Mouse (Mus musculus): ENCODE data around the gene Slc35b1. TPM values are rescaled to one million over a fixed set of nuclear protein-coding genes. Genes with fewer than 3 reads are reported as not detected.

The Slc35b1 gene
- polyA plus RNA-seq, 1 experiment = 78.3 TPM

DNA sequence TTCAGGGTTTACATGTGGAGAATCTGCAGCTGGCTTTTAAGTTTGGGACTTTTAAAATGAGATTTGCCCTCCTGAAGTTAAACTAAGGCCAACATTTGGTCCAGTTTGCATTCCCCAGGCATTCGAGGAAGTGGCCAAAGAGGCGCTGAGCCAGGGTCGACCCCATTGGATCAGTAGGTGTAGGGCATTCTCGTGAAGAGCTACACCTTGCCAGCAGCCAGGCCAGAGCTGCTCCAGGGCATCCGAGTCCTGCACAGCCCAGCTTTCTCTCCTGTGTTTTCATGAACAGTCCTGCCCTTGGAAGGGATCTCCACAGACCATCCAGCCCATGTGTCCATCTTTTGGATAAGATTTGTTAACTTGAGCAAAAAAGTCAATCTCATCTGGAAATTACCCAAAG, 20.1 kb upstream of the Slc35b1 start:
- no peak for DNase-seq (ENCODE audit: extremely low spot score in 1 of 2, low spot score in 1 of 2)

DNA sequence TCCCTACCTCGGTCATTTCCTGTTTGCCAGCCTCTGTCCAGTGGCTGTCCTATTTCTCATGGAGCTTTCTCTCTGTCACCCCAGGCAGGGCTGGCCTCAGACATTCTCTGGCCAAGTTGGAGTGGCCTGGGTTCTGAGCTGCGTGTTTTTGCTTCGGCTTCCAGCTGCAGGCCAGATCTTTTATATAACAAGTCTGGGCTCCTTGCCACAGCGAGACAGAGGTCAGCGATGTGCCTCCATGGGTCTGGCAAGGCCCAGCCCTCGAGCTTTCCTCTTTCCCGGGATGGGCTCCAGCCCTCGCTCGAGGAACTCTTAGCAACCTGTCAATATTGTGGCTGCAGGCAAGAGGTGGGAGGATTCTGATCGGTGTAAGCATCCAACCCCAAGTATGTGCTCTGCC, 18.9 kb upstream of the Slc35b1 start:
- peak; percentile 47 to 72 for DNase-seq (ENCODE audit: extremely low spot score in 1 of 2, low spot score in 1 of 2)

DNA sequence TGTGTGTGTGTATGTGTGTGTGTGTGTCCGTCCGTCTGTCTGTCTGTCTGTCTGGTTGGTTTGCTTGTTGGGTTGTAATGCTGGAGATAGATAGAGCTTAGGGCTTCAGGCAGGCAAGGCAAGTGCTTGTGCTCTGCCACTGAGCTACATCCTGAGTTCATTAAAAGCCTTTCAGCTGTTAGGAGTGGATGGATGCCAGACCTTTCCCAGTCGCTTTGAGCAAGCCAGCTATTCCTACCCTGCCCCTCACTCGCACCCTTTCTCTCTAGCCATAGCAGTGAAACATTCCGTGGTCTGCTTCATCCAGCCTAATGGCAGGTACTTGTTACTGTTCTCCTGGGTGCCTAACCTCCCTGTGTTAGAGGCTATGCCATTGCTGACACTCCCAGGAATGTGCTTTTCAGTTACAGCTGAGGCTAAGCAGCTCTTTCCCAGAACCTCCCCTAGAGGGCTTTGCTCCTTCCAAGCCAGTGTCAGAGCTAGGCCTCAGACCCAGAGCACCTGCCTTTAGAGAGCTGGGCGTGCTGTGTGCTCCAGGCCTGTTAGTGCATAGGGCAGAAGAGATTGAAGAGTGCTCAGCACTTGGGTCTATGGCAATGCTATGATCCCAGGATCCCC, 18.1 kb upstream of the Slc35b1 start:
- no peak for DNase-seq (ENCODE audit: extremely low spot score in 1 of 2, low spot score in 1 of 2)

DNA sequence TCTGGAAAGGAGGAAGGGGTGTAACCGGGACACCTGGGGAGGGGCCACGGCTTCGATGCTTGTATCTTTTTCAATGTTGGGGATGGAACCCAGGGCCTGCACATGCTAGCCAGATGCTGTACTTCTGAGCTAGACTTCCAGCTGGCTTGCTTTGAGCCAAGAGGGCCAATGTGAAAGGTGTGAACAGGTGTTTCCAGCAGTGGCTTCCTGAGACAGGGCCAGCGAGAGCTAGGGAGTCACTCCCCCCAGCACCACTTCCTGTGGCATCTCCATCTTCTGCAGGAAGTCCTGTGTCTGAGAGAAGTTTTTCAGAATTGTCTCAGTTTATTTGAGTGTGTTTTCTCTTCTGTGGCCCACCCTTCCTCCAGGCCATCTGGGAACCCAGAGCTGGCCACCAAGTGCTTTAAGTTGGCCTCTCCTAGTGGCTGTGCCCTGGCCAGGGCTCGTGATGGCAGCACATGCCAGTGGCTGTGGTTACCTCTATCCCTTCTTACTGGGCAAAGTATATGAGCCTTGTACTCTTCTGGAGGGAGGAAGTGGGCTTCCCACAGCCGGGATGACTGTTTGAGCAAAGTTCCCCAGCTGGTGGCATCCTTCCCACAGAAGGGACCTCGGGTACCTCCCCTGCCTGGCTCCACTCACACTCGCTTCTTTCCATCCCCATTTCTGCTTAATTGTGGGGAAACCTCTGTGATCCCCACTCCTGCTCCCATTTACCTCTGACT, 17.3 kb upstream of the Slc35b1 start:
- DNase-seq (ENCODE audit: extremely low spot score in 1 of 2, low spot score in 1 of 2) = no peak

DNA sequence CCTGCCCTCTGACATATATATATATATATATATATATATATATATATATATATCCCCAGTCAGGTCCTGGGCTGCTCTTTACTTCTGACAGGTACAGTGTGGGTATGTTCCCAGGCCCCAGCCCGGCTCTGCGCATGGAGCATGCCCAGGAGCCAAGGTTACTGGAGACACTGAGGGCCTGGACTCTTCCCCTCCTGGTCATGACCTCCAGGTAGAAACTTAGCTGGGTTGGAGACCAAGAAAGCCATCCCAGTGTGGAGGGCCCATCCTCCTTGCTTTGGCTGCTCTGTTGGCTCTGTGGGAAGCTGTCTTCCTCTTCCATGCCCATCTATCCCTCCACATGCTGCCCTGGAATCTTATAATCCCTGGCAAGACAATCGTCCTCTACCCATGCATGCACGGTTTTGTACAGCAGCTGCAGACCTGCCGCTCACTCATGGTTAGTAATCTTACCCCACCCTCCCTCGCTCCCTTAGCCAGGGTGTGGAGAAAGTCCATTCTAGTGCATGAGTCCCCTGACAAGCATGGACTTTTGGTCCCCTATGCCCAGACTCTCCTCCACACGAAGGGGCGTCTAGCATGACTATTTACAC, 16.2 kb upstream of the Slc35b1 start:
- DNase-seq (ENCODE audit: extremely low spot score in 1 of 2, low spot score in 1 of 2) = no peak

DNA sequence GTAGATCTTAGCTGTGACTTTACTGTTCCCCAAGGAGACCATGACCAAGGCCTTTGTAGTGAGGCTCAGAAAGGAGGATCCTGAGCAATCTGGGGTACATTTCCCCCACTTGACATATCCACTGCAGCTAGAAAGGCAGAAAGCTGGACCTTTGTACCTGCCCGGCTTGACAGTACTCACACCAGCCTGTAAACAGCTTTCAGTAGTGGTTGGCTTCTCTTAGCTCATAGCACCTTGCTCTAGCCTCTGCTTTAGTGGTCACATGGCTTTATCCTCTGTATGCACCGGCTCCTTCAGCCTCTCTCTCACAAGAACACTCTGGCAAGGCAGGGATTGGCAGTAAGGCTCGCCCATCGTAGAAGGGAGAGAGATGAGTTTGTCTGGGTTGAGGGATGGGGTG, 15.6 kb upstream of the Slc35b1 start:
- DNase-seq (ENCODE audit: extremely low spot score in 1 of 2, low spot score in 1 of 2) = no peak

DNA sequence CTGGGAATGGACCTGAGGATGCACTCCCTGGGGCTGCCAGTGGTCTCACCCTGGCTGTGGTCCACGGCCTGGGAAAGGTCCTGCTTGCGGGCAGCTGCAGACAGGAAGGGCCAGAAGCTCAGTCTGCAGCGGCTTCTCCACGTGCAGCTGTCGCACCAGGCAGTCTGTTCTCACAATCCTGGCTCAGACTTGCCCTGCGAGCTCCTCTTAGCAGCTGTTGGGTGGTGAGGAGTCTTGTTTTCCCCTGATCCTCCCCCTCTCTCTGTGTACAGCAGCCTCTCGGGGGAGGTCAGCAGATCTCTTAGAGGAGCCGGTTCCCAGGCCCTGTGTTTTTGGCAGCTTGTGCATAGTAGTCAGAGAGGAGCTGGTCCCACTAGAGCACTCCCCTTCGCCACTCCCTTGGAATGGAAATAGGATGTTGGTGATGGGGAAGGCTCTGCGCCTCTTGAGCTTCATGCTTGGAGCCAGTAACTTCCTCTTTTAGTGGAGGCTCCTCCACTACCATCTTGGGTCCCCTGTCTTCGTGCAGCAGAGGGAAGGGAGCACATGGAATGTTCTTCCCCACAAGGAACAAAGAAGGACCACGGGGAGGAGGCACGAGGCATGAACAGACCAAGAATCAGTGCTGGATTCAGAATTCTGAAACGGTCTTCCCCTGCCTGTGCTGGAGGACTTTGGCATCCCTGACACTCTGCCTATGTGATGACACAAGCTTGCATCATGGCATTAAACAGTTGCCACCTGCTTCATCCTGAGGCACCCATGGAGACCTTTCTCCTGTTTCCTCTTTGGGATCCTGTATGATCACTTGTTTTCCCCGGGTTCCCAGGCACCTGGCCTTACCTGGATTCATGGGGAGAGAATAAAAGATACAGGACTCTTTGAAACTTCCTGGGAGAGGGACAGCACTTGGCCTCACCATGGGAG, 14.3 kb upstream of the Slc35b1 start:
- no peak for DNase-seq (ENCODE audit: extremely low spot score in 1 of 2, low spot score in 1 of 2)

DNA sequence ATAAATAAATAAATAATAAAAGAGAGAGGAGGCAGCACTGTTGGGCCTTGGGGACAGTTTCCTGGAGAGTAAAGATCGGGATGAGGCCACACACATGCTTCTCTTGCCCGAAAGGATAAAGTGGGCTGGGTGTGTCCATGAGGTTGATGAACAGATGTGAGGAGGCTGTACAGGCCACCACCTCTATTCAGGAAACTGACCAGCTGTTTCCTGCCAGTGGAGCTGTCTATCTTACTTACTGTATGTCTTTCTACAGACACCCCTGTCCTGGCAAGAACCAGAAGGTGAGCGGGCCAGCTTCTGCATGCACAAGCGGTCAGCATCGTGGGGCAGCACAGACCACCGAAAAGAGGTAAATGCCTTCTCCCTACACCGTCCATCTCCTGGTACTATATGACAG, 13.3 kb upstream of the Slc35b1 start:
- DNase-seq (ENCODE audit: extremely low spot score in 1 of 2, low spot score in 1 of 2) = no peak

DNA sequence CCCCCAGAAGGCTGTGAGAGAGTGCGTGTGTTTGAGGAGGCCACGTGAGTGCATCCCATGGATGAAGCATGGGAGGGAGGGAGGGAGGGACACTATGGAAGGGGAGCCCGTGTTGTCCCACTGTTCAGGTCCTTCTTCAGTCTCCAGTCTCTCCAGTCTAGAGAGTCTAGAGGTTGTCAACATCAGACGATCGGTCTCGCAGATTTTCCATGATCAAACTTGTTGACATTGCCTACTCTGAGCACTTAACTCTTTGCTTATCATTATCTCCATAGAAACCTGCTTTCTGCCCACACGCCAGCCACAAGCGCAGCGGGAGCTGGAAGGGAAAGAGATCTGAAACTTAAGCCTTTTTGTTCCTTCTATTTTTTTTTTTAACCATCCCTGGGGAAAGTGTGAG, 5.6 kb upstream of the Slc35b1 start:
- no peak for DNase-seq (ENCODE audit: extremely low spot score in 1 of 2, low spot score in 1 of 2)

DNA sequence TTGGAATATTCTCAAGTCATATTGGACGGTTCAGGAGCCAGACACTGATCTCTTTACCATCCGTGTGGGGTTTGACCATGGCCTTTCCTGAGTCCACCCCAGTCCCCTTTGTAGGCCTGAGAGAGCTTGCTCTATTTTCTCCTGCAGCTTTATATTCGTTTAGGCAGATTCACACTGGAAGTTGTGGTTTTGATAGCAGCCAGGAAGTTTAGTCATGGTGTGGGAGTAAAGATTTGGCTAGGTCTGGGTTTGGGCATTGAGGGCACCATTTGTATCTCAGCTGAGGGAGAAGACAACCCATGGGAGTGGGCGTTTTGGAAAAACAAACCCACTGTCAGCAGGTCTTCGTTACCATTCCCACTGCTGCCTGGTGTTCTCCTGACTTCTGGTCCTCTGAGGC, 4.9 kb upstream of the Slc35b1 start:
- DNase-seq (ENCODE audit: extremely low spot score in 1 of 2, low spot score in 1 of 2) = no peak

DNA sequence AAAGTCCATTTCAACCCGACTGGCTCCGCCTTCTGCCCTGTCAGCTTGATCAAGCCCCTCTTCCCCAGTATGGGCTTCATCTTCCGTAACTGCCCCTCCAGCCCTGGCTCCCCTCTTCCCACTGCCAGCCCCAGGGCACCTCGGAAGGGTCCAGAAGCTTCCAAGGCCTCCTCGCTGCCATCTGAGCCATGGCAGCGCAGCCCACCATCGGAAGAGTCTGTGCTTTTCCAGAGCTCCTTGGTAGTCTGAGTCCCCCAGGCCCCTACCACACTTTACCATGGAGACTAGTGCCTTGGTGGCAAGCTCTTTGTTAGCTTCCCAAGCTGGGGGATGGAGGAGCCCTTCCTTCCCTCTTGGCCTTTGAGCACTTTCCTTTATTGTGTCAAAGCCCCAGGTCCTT, 3.8 kb upstream of the Slc35b1 start:
- no peak for DNase-seq (ENCODE audit: extremely low spot score in 1 of 2, low spot score in 1 of 2)

DNA sequence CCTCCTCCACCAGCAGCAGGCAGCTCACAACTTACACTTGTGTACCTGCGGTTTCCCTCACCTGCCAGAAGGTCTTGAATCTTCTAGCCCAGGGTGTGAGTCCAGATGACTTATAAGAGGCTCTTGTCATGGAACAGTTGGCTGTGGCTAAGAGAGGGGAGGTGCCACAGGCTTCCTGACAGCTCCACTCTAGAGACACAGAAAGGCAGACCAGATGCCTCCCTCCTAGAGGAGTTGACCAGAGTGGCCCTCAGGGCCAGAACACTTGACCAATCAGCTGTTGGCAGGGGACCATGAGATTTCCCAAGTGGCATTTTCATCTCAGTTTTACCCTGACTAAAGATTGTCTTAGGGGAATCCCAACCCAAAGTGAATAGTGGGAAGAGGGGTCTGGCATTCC, 3.3 kb upstream of the Slc35b1 start:
- no peak for DNase-seq (ENCODE audit: extremely low spot score in 1 of 2, low spot score in 1 of 2)

DNA sequence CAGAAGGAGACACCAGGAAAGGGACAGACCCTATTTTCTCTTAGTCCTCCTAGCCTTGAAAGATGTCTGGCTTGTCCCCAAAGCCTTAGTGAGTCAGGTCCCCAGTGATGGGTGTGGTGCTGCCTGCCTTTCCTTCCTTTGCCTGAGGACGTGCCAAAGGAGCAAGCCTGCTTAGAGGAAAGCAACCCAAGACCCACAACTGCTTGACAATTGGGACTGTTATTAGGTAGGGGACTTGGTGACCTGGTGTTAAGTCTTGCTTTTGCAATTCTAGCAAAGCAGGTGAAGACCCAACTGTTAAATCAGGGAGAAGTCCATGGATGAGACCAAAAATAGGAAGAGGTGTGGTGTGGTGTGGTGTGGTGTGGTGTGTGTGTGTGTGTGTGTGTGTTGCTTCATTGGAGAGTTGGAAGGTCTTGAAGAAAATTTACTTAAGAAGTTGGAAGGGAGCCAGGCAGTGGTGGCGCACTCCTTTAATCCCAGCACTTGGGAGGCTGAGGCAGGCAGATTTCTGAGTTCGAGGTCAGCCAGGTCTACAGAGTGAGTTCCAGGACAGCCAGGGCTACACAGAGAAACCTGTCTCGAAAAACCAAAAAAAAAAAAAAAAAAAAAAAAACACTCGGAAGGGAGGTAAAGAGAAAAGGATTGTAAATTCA, 1.0 kb upstream of the Slc35b1 start:
- no peak for DNase-seq (ENCODE audit: extremely low spot score in 1 of 2, low spot score in 1 of 2)

DNA sequence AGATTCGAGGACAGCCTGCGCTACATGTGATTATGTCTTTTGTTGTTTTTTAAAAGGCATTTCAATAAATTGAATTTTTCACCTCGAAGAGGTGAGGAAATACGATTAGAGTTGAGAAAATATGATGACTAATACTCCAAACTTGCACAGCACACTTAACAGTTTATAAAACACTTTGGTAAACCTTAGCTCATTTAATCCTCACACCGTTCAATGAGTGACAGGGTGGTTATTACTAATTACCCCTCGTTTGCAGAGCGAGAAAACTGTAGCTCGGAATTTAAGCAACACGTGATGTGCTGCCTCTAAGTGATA, 531 bp upstream of the Slc35b1 start:
- DNase-seq (ENCODE audit: extremely low spot score in 1 of 2, low spot score in 1 of 2) = no peak

DNA sequence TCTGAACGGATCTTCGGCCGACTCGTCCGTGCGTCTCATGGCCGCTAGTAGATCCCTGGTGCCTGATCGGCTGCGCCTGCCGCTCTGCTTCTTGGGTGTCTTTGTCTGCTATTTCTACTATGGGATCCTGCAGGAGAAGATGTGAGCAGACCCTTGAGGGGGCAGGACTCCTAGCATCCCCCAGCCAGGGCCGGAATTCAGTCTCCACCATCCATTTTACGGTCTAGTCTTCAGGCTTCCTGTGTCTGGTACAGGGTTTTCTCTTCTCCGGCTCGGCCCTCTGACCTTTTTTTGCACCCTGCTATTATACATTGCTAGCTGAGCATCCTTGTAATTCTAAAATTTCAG, 455 bp downstream of the Slc35b1 start:
- no peak for DNase-seq (ENCODE audit: extremely low spot score in 1 of 2, low spot score in 1 of 2)

DNA sequence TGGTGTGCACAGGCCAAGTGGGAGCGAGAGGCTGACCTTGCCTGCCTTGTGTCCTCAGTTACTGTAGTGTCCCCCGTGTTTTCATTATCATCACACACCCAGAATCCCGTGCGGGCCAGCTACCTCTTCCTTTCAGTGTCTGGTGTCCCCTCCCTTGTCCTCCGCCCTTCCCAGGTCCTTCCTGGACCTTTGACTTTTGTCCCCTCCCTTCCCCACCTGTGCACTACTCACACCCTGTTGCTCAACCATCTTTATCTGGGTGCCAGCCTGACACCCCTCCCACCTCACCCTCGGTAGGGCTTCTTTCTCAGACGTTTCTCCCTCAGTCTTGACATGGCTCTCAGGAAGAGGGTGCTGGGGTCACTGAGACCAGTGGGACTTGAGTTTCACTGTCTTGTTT, 2.9 kb downstream of the Slc35b1 start:
- DNase-seq (ENCODE audit: extremely low spot score in 1 of 2, low spot score in 1 of 2) = no peak

DNA sequence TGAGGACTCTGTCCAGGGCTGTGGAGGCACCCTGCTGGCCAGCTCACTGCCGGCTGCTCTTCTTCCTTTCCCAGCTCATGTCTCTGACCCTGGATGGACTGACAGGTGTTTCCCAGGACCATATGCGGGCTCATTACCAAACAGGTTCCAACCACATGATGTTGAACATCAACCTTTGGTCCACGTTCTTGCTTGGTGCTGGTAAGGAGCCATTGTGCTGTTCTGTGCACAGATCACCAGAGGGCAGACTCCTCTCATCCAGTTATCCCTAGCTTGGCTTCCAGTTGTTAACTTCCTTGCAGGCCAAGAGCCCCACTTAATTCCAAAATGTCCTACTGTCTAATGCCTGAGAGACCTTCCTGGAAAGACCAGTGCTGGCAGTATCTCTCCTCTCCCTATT, 4.5 kb downstream of the Slc35b1 start:
- DNase-seq (ENCODE audit: extremely low spot score in 1 of 2, low spot score in 1 of 2) = no peak

DNA sequence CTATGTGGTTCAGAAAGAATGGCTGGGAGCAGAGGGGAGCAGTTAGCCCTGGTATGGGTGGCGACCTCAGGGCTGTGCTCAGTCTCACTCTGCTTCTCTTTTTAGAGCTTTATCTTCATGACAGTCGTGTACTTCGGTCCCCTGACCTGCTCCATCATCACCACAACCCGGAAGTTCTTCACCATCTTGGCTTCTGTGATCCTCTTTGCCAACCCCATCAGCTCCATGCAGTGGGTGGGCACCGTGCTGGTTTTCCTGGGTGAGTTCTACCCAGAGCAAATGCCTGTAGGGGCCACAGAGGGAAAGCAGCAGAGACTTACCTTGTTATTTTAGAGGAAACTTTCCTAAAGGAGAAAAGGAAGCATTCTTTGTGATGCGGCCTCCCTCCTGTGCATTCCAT, 5.9 kb downstream of the Slc35b1 start:
- DNase-seq (ENCODE audit: extremely low spot score in 1 of 2, low spot score in 1 of 2) = no peak

DNA sequence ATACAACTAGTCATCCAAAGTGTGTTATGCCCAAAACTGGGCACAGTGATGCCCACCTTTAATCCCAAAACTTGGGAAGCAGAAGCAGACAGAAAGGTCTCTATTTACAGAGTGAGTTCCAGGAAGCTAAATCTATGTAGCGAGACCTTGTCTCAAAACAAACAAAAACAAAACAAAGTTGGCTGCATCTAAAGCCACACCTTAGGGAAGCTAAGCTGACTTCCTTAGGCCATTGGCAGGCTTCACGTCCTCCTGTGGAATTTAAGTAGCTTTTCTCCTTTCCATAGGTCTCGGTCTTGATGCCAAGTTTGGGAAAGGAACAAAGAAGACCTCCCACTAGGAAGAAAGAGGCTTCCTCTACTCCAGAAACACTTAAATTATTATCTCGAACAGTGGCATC, 6.7 kb downstream of the Slc35b1 start:
- no peak for DNase-seq (ENCODE audit: extremely low spot score in 1 of 2, low spot score in 1 of 2)

DNA sequence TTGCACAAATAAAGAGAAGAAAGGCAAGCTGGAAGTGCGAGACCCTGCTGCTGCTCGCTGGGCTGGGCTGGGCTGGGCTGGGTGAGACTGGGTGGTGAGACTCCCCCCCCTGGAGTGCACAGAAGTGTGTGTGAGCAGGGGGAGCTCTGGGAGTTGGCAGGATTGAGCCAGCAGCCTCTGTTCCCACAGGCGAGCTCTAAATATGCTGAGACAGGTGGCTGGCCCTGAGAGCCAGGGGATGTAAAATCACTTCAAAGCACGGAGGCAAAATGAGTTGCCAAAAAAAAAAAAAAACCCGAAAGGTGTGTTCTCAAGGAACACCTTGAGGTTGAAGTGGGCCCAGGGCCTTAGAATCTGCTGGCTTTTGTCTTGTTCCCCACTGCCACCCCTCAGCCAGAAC, 7.3 kb downstream of the Slc35b1 start:
- DNase-seq (ENCODE audit: extremely low spot score in 1 of 2, low spot score in 1 of 2) = no peak

DNA sequence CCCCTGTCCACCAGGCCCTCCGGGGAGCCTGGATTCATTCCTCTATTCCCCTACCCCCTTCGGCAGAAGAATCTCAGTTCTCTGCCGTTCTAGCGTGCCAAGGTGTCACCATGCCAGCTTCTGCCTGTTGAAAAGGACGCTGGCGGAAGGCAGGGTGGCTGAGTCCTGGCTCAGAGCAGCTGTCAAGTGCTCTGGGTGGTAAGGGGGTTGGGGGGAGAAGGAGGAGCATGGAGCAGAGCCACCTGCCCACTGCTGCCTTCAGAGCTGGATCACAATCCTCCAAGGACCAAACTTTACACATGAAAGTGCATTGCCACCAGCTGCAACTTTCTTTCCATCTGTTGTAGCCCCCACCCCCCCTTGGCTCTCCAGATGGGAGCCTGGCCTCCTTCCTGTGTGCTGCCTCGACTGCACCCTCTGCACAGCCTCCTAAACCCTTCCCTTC, 7.8 kb downstream of the Slc35b1 start:
- DNase-seq (ENCODE audit: extremely low spot score in 1 of 2, low spot score in 1 of 2) = peak in 1 of 2 experiments; percentile 73

Measured in frontal cortex, adult 2 months (tissue).